Mouse (Mus musculus) hindbrain, postnatal 0 days (tissue): ENCODE results near the gene Eml3. TPM values are rescaled to one million over a fixed set of nuclear protein-coding genes. Genes with fewer than 3 reads are reported as not detected.

Experiments used
- ATAC-seq: fragments of 200-750 bp; cut with Nextera tagmentation; 2 replicates; pipeline ENCODE4 v1.8.0; 2017; ENCODE audit warnings: mild to moderate bottlenecking, moderate TSS enrichment, moderate library complexity
- DNase-seq: peaks from one replicate; pipeline ENCODE4 v3.0.0-alpha.2; 2015; ENCODE audit warnings: low spot score
- H3K27ac ChIP-seq: fragments of 300-500 bp; sonication (generic); 2 replicates; pipeline ENCODE4 v1.5.1; 2014; ENCODE audit warnings: mild to moderate bottlenecking
- H3K27me3 ChIP-seq: fragments of 300-500 bp; sonication (generic); 2 replicates; pipeline ENCODE4 v1.6.1; 2014; ENCODE audit warnings: low read length, mixed read lengths; ENCODE audit not compliant: insufficient read depth
- H3K36me3 ChIP-seq: fragments of 300-500 bp; sonication (generic); 2 replicates; pipeline ENCODE4 v1.6.1; 2014; ENCODE audit warnings: low read length, mixed read lengths; ENCODE audit not compliant: insufficient read depth
- H3K4me1 ChIP-seq: fragments of 300-500 bp; sonication (generic); 2 replicates; pipeline ENCODE4 v1.6.1; 2014; ENCODE audit warnings: antibody characterized with exemption, low read length, mixed read lengths; ENCODE audit not compliant: insufficient read depth
- H3K4me2 ChIP-seq: fragments of 300-500 bp; sonication (generic); 2 replicates; pipeline ENCODE4 v1.6.1; 2014; ENCODE audit warnings: low read depth, mild to moderate bottlenecking, low read length, moderate library complexity, mixed read lengths
- H3K4me3 ChIP-seq: fragments of 300-500 bp; sonication (generic); 2 replicates; pipeline ENCODE4 v1.5.1; 2014; ENCODE audit warnings: low read length
- H3K9ac ChIP-seq: fragments of 300-500 bp; sonication (generic); replicated peaks from 2 replicates; pipeline ENCODE4 v1.6.1; 2014; ENCODE audit warnings: mild to moderate bottlenecking, low read length, moderate library complexity, mixed read lengths
- H3K9me3 ChIP-seq: fragments of 300-500 bp; sonication (generic); 2 replicates; pipeline ENCODE4 v1.6.1; 2016; ENCODE audit warnings: low read length, mixed read lengths
- CTCF ChIP-seq: IDR thresholded peaks from 2 replicates; pipeline ENCODE4 v1.5.1; 2016; ENCODE audit warnings: antibody characterized with exemption, control low read depth, low read depth
- WGBS: fragments of 180-500 bp; shearing (Covaris S2); extraction: QIAGEN DNeasy Blood & Tissue Kit; methylation state at CpG from one replicate; pipeline ENCODE4 v1.1.7; 2014; 5-methylcytosine and 5-hydroxymethylcytosine counted together
- polyA plus RNA-seq: library from polyadenylated mRNA; unstranded; fragments of >200 nt; fragmentation: Nextera tagmentation; extraction: Ambion mirVana; gene quantifications from 2 replicates; pipeline ENCODE4 v1.2.1, GENCODE M21; 2015
- total RNA-seq: library from RNA; depleted of rRNA; stranded (reverse); fragments of >200 nt; gene quantifications from 2 replicates; pipeline ENCODE4 v1.2.3, GENCODE M21; 2014

The Eml3 gene
- total and polyA plus RNA-seq, 2 experiments from 2014 or later = 8.6 to 11.0 TPM

DNA sequence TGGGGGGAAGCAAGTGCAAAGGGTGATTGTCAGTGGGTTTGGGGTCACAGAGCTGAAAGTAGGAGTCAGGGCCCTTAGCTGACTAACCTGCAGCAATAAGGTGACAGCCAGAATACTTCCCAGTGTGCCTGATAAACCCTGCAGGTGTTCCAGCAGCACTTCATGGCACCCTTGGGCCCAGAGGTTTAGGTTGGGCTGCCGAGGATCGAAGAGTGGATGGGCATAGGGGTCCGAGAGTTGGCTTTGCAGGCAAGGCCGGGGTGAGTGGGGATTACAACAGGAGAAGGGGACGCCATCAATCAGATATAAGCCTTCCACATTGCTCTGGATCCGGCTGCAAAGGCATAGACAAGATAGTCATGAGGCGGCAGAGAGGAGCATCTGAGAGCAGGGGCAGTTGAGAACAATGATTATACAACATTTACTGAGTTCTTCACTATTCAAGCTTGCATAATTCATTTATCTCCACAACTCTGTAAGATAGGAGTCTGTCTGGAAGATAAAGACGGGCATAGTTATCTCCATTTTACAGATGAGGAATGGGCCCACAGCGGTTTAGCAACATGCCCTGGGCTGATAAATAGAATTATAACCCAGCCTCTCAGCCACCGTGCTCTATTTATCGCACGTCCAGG, 1.3 kb upstream of the Eml3 start:
- H3K4me1 ChIP-seq = no peaks in the 10 kb centered on the region
- 91% methylated on average over 12 of the region's 12 CpGs for WGBS
- no peak for TF ChIP-seq CTCF
- no peak overlapping the region for H3K4me3 ChIP-seq
- ATAC-seq (no peak), DNase-seq (no peak)
- peaks cover 8% of the 10 kb centered on the region; the same call in 1 of the 2 replicates for H3K36me3 ChIP-seq
- 0 out of 2 replicates have a peak overlapping the region, but pooled peaks have one; percentile 62 for H3K27ac ChIP-seq
- H3K27me3 ChIP-seq = no peaks in the 10 kb centered on the region
- no peak overlapping the region for H3K4me2 ChIP-seq
- H3K9me3 ChIP-seq = no peaks in the 10 kb centered on the region
- H3K9ac ChIP-seq = no peak overlapping the region

DNA sequence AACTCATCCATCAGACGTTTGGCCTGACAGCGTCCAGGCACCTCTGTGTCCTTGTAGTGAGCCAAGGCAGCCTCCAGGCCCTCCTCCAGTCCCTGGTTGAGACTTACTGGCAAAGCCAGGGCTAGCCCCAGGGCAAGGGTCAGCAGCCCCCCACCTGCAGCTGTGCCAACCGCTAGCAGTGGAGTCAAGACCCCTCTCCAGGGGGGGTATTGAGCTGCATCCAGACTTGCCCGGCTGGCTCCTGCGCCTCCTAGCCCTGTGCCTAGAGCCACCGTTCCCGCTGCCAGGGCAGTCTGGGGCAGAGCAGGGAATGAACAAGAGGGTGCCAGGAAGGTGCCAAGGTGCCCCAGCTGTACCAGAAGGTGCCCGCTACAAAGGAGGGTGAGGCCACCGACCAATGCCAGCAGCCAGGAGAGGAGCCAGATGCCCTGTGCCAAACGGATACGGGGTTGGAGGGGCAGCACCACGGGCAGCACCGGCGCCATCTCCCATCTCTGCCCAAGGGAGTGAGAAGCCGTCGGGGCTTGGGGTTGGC, 596 bp upstream of the Eml3 start:
- H3K9me3 ChIP-seq = no peaks in the 10 kb centered on the region
- no peaks in the 10 kb centered on the region for H3K27me3 ChIP-seq
- H3K4me1 ChIP-seq = no peaks in the 10 kb centered on the region
- H3K27ac ChIP-seq = peak overlapping the region; percentile 62; the same call in 1 of the 2 replicates
- peak; percentile 9 for ATAC-seq
- H3K4me2 ChIP-seq = peak overlapping the region; percentile 71
- H3K36me3 ChIP-seq = peaks cover 8% of the 10 kb centered on the region; the same call in 1 of the 2 replicates
- 15% methylated on average over 16 of the region's 16 CpGs for WGBS
- DNase-seq = no peak
- H3K4me3 ChIP-seq = peak overlapping the region; percentile 53
- peak overlapping the region; percentile 59; the same call in 1 of the 2 replicates for H3K9ac ChIP-seq
- no peak for TF ChIP-seq CTCF

DNA sequence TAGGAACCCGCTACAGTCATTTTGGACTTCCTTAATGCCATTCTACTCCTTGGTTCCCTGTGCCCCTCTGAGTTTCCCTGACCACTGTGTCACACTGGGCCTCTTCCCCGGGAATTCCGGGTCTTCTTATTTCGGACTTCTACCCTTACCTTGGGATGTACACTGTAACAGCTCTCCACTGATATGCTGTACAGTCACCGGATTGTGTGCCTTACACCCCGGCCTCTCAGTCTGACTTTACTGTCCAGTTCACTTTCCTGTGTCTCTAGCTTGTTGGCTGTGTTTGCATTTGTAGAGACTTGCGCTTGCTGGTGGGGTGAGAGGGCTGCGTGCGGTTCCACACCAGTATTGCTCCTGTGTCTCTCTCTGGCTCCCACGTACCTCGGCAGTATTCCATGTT, 765 bp downstream of the Eml3 start:
- Histone ChIP-seq H3K4me3 (peak overlapping the region; percentile 53), H3K27ac (peak overlapping the region; percentile 62; the same call in 1 of the 2 replicates), H3K9me3 (no peaks in the 10 kb centered on the region), H3K27me3 (no peaks in the 10 kb centered on the region), H3K4me1 (no peaks in the 10 kb centered on the region), H3K4me2 (peak overlapping the region; percentile 71), H3K9ac (peak overlapping the region; percentile 59), H3K36me3 (peaks cover 8% of the 10 kb centered on the region; the same call in 1 of the 2 replicates)
- ATAC-seq (peak; percentile 18; the same call in 1 of the 2 replicates), DNase-seq (no peak)
- TF ChIP-seq CTCF = no peak
- 18% methylated on average over 11 of the region's 11 CpGs for WGBS

GRCm38 (mm10) chr19:8930771-8931170, 1.4 kb downstream of the Eml3 start:
- Histone ChIP-seq H3K4me1 (no peaks in the 10 kb centered on the region), H3K4me3 (no peak overlapping the region), H3K27ac (no peak overlapping the region), H3K4me2 (0 out of 2 replicates have a peak overlapping the region, but pooled peaks have one; percentile 71), H3K27me3 (no peaks in the 10 kb centered on the region), H3K9ac (no peak overlapping the region; the same call in 1 of the 2 replicates), H3K9me3 (no peaks in the 10 kb centered on the region), H3K36me3 (peaks cover 4% of the 10 kb centered on the region; the same call in 1 of the 2 replicates)
- no peak for DNase-seq
- no peak for ATAC-seq
- no peak for TF ChIP-seq CTCF
- 88% methylated on average over 7 of the region's 7 CpGs for WGBS

- no peak overlapping the region for H3K4me2 ChIP-seq
- ATAC-seq = no peak
- no peaks in the 10 kb centered on the region for H3K4me1 ChIP-seq
- H3K27ac ChIP-seq = no peak overlapping the region
- H3K9me3 ChIP-seq = no peaks in the 10 kb centered on the region
- no peak for TF ChIP-seq CTCF
- WGBS = 84% methylated on average over 2 of the region's 2 CpGs
- 0 out of 2 replicates have a peak overlapping the region, but pooled peaks have one; percentile 5 for H3K9ac ChIP-seq
- H3K36me3 ChIP-seq = no peaks in the 10 kb centered on the region
- H3K27me3 ChIP-seq = no peaks in the 10 kb centered on the region
- DNase-seq = no peak
- H3K4me3 ChIP-seq = no peak overlapping the region
Observed at GRCm38 (mm10) chr19:8936736-8937135, 7.4 kb downstream of the Eml3 start.

DNA sequence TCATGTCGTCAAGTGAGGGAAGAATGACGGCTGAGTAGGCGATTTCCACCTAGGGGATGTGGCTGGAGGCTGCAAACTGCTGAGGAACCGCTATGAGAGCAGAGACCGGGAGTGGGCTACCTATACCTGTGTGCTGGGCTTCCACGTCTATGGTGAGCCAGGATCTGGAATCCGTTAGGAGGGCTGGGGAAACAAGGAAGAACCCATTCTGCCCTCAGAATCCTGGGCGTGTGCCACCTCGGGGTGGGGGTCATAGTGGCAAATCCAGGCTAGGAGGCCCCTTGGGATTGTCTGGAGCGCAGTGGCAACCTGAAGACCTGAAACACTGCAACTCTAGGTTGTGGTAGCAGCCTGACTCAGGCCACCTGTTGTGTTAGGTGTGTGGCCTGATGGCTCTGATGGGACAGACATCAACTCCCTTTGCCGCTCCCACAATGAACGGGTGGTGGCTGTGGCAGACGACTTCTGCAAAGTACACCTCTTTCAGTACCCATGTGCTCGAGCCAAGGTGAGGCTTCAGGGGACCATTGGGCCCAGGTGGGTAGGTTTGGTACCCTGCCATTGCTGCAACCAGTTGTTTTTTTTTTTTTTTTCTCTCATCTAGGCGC, 11.3 kb downstream of the Eml3 start:
- no peak overlapping the region for H3K27ac ChIP-seq
- H3K4me3 ChIP-seq = no peak overlapping the region
- 0 out of 2 replicates have a peak, but pooled peaks cover 11% of the 10 kb centered on the region for H3K4me1 ChIP-seq
- WGBS = 81% methylated on average over 15 of the region's 15 CpGs
- ATAC-seq (no peak), DNase-seq (no peak)
- H3K9me3 ChIP-seq = no peaks in the 10 kb centered on the region
- no peak overlapping the region; the same call in 1 of the 2 replicates for H3K9ac ChIP-seq
- H3K4me2 ChIP-seq = peak overlapping the region; percentile 60; the same call in 1 of the 2 replicates
- peaks cover 8% of the 10 kb centered on the region; the same call in 1 of the 2 replicates for H3K36me3 ChIP-seq
- no peaks in the 10 kb centered on the region for H3K27me3 ChIP-seq
- no peak for TF ChIP-seq CTCF
